Comparison of ENCODE assay signal across 8 mouse cellular contexts in the genomic region with DNA sequence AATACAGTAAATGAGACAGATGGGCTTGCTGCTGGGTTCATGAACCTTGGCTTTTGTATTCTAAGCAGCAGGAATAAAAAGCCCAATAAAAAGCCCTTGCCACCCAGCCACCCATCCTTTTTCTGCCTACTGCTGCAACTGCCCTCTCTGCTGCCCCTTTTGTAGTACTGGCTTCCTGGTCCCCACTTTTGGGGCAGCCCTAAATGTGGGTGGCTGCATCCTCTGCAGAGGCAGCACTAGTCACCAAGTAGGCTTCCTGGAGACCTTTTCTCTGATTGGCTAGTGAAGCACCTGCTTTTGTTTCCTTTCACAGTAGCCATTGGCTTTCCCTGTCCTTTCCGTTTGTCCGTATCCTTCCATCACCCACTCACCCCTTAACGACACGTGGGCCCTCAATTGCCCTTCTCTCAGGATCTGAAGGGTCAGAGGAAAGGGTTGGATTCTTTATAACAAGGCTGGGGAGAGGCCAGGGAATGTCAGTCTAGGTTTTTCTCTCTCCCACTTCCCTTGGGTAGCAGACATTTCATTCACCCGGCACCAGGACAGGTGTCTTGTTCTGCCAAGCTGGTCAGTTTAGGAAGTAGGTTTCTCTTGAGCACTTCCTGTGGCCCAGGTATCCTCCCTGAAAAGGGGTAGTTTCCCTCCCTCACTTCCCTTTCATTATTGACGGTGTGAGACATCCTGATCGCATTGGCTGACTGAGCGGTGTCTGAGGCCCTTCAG. TPM values are rescaled to one million over a fixed set of nuclear protein-coding genes. Genes with fewer than 3 reads are reported as not detected.
DNase-seq lines count a peak whose midpoint lies in the region; ATAC-seq lines count a peak whose summit lies in the region.
"Had no signal": no experiment of that assay in that cellular context is flagged by ENCODE, and none has a peak within 500 bp of the region (broad histone marks: within the 10 kb centered on the region; RNA-seq: fewer than 3 reads in every experiment).

No protein-coding gene starts in this region.

- no peaks in the 10 kb centered on the region for H3K27me3 ChIP-seq in lung, embryonic 15.5 days
- H3K27me3 ChIP-seq in hindbrain, embryonic 10.5 days (ENCODE audit: insufficient read depth, poor library complexity, severe bottlenecking), result no peaks in the 10 kb centered on the region
- H3K27me3 ChIP-seq in midbrain, embryonic 11.5 days (ENCODE audit: control insufficient read depth, insufficient read depth, low read length), result 0 out of 2 replicates have a peak, but pooled peaks cover 2% of the 10 kb centered on the region

- H3K4me2 ChIP-seq in lung, embryonic 15.5 days, result peak overlapping the region; percentile 92
- peak overlapping the region; percentile 95 for H3K4me2 ChIP-seq in midbrain, embryonic 11.5 days

- no peaks in the 10 kb centered on the region for H3K9me3 ChIP-seq in lung, embryonic 15.5 days
- H3K9me3 ChIP-seq in hindbrain, embryonic 10.5 days, result no peaks in the 10 kb centered on the region
- H3K9me3 ChIP-seq in midbrain, embryonic 11.5 days (ENCODE audit: control insufficient read depth, low read length), result no peaks in the 10 kb centered on the region

- no peak for DNase-seq in lung, postnatal 10 days
- DNase-seq in hindbrain, embryonic 10.5 days (ENCODE audit: low spot score), result no peak
- DNase-seq in midbrain, embryonic 11.5 days (ENCODE audit: low spot score, missing footprints), result no peak
- no peak for DNase-seq in MN1 (ENCODE audit: low spot score)
- no peak for DNase-seq in adrenal gland, postnatal 36 days

- peak overlapping the region; percentile 98 for H3K27ac ChIP-seq in lung, embryonic 15.5 days
- peak overlapping the region; percentile 100 for H3K27ac ChIP-seq in brown adipose tissue, adult 24 weeks (replicated peaks; ENCODE audit: low read depth, low read length)
- H3K27ac ChIP-seq in hindbrain, embryonic 10.5 days, result peak overlapping the region; percentile 85
- H3K27ac ChIP-seq in midbrain, embryonic 11.5 days (ENCODE audit: low read depth, low read length), result no peak overlapping the region

- H3K36me3 ChIP-seq in lung, embryonic 15.5 days, result peaks cover 29% of the 10 kb centered on the region
- peaks cover 27% of the 10 kb centered on the region for H3K36me3 ChIP-seq in hindbrain, embryonic 10.5 days
- H3K36me3 ChIP-seq in midbrain, embryonic 11.5 days (ENCODE audit: control insufficient read depth, insufficient read depth, low read length), result no peaks in the 10 kb centered on the region

- H3K9ac ChIP-seq in lung, embryonic 15.5 days, result peak overlapping the region; percentile 42
- no peak overlapping the region; the same call in 1 of the 2 replicates for H3K9ac ChIP-seq in midbrain, embryonic 11.5 days (ENCODE audit: low read length)

- H3K4me3 ChIP-seq in lung, embryonic 15.5 days, result peak overlapping the region; percentile 69
- no peak overlapping the region for H3K4me3 ChIP-seq in brown adipose tissue, adult 24 weeks (ENCODE audit: insufficient read depth, low read depth, low read length)
- H3K4me3 ChIP-seq in hindbrain, embryonic 10.5 days, result peak overlapping the region; percentile 71
- H3K4me3 ChIP-seq in midbrain, embryonic 11.5 days (ENCODE audit: low read depth, low read length), result peak overlapping the region; percentile 50

- WGBS in lung, embryonic 15.5 days, result 17% methylated on average over 8 of the region's 8 CpGs
- 31% methylated on average over 8 of the region's 8 CpGs for WGBS in hindbrain, embryonic 10.5 days
- WGBS in midbrain, embryonic 11.5 days, result 27% methylated on average over 8 of the region's 8 CpGs

- H3K4me1 ChIP-seq in lung, embryonic 15.5 days, result peaks cover 40% of the 10 kb centered on the region
- H3K4me1 ChIP-seq in brown adipose tissue, adult 24 weeks (ENCODE audit: control insufficient read depth, insufficient read depth, insufficient read length, low read length), result peaks cover 6% of the 10 kb centered on the region
- peaks cover 71% of the 10 kb centered on the region for H3K4me1 ChIP-seq in hindbrain, embryonic 10.5 days (replicated peaks)
- H3K4me1 ChIP-seq in midbrain, embryonic 11.5 days (ENCODE audit: control insufficient read depth, insufficient read depth, low read length), result peaks cover 50% of the 10 kb centered on the region

- no peak for ATAC-seq in lung, embryonic 15.5 days (ENCODE audit: borderline replicate concordance, extremely low read depth, low FRiP score, low TSS enrichment)
- no peak for ATAC-seq in midbrain, embryonic 11.5 days (ENCODE audit: low FRiP score)

RNA-seq across cellular contexts. Expression of gene Per1, which starts 3.2 kb away (rescaled TPM):
- 21.7 and 24.0 TPM in 2 replicates for polyA plus RNA-seq in lung, embryonic 15.5 days (2015; fragmentation: Nextera tagmentation; extraction: Ambion mirVana)
- polyA plus RNA-seq in brown adipose tissue, adult 24 weeks (2012; ENCODE audit: insufficient read depth, insufficient read length, missing spikeins), result 7.9 and 15.6 TPM in 2 replicates
- 7.8 and 9.8 TPM in 2 replicates for polyA plus RNA-seq in hindbrain, embryonic 10.5 days (2016; fragmentation: Nextera tagmentation; extraction: Ambion mirVana)
- 6.0 and 7.3 TPM in 2 replicates for polyA plus RNA-seq in midbrain, embryonic 11.5 days (2014; fragmentation: Nextera tagmentation; extraction: Ambion mirVana)
- 100 to 1,000 TPM; 112 to 153 TPM for total RNA-seq in adrenal gland, postnatal 36 days (2021)

RNA-seq across cellular contexts. Expression of gene Vamp2, which starts 9.9 kb away (rescaled TPM):
- polyA plus RNA-seq in lung, embryonic 15.5 days (2015; fragmentation: Nextera tagmentation; extraction: Ambion mirVana), result 61.6 and 66.6 TPM in 2 replicates
- polyA plus RNA-seq in brown adipose tissue, adult 24 weeks (2012; ENCODE audit: insufficient read depth, insufficient read length, missing spikeins), result 42.0 and 54.9 TPM in 2 replicates
- 67.1 and 108 TPM in 2 replicates for polyA plus RNA-seq in hindbrain, embryonic 10.5 days (2016; fragmentation: Nextera tagmentation; extraction: Ambion mirVana)
- polyA plus RNA-seq in midbrain, embryonic 11.5 days (2014; fragmentation: Nextera tagmentation; extraction: Ambion mirVana), result 72.4 and 73.5 TPM in 2 replicates
- 100 to 1,000 TPM; 116 to 130 TPM for total RNA-seq in adrenal gland, postnatal 36 days (2021)

RNA-seq across cellular contexts. Expression of gene Hes7, which starts 22.0 kb away (rescaled TPM):
- 0.52 and 0.60 TPM in 2 replicates for polyA plus RNA-seq in lung, embryonic 15.5 days (2015; fragmentation: Nextera tagmentation; extraction: Ambion mirVana)
- not detected in 2 replicates for polyA plus RNA-seq in brown adipose tissue, adult 24 weeks (2012; ENCODE audit: insufficient read depth, insufficient read length, missing spikeins)
- polyA plus RNA-seq in hindbrain, embryonic 10.5 days (2016; fragmentation: Nextera tagmentation; extraction: Ambion mirVana), result 0.14 and 0.48 TPM in 2 replicates
- 0.17 and 0.33 TPM in 2 replicates for polyA plus RNA-seq in midbrain, embryonic 11.5 days (2014; fragmentation: Nextera tagmentation; extraction: Ambion mirVana)
- total RNA-seq in adrenal gland, postnatal 36 days (2021), result under 1 TPM; 0.17 to 0.26 TPM
- total RNA-seq: common myeloid progenitor, adult 5-6 weeks had no signal

RNA-seq across cellular contexts. Expression of gene 9130213A22Rik, which starts 24.2 kb away (rescaled TPM):
- polyA plus RNA-seq in lung, embryonic 15.5 days (2015; fragmentation: Nextera tagmentation; extraction: Ambion mirVana), result 0.36 and 0.57 TPM in 2 replicates
- 0.87 TPM in 1 of 2 replicates, not detected in the other for polyA plus RNA-seq in brown adipose tissue, adult 24 weeks (2012; ENCODE audit: insufficient read depth, insufficient read length, missing spikeins)
- polyA plus RNA-seq in hindbrain, embryonic 10.5 days (2016; fragmentation: Nextera tagmentation; extraction: Ambion mirVana), result 0.13 TPM in 1 of 2 replicates, not detected in the other
- polyA plus RNA-seq in midbrain, embryonic 11.5 days (2014; fragmentation: Nextera tagmentation; extraction: Ambion mirVana), result 0.11 TPM in 1 of 2 replicates, not detected in the other
- total RNA-seq in adrenal gland, postnatal 36 days (2021), result under 1 TPM; 0.50 to 0.76 TPM
- total RNA-seq: common myeloid progenitor, adult 5-6 weeks had no signal

RNA-seq across cellular contexts. Expression of gene Aloxe3, which starts 27.5 kb away (rescaled TPM):
- polyA plus RNA-seq in lung, embryonic 15.5 days (2015; fragmentation: Nextera tagmentation; extraction: Ambion mirVana), result 0.16 and 0.53 TPM in 2 replicates
- polyA plus RNA-seq in brown adipose tissue, adult 24 weeks (2012; ENCODE audit: insufficient read depth, insufficient read length, missing spikeins), result not detected in 2 replicates
- polyA plus RNA-seq in hindbrain, embryonic 10.5 days (2016; fragmentation: Nextera tagmentation; extraction: Ambion mirVana), result 0.22 TPM in 1 of 2 replicates, not detected in the other
- polyA plus RNA-seq in midbrain, embryonic 11.5 days (2014; fragmentation: Nextera tagmentation; extraction: Ambion mirVana), result 0.15 and 0.74 TPM in 2 replicates
- total RNA-seq in adrenal gland, postnatal 36 days (2021), result 1 to 10 TPM in 1 of 2 experiments, under 1 TPM in 1; 0.63 to 1.1 TPM
- total RNA-seq: common myeloid progenitor, adult 5-6 weeks had no signal
